Mouse (Mus musculus): Measurements from ENCODE around the gene Bcl6.

- TF ChIP-seq CTCF (IDR thresholded peaks at IDR 0.05; ENCODE audit: borderline replicate concordance, control insufficient read depth, extremely low read depth, insufficient read depth, low read length, poor library complexity) (no peak), POLR2A (IDR thresholded peaks at IDR 0.05; ENCODE audit: control insufficient read depth, extremely low read depth, insufficient read depth, low read length, poor library complexity) (no peak)
Observed at GRCm38 (mm10) chr16:23972126-23972740, 16.4 kb downstream of the Bcl6 start.
